Mouse (Mus musculus) T-helper 17 cell (primary cell): ENCODE measurements around the gene Pex5l.

Source experiments
- in situ Hi-C, 2 experiments: fragments of 300-600 bp; cut with MboI, MseI; formaldehyde crosslinking; loops; 1 replicate in 1 of 2; 2 replicates in 1 of 2; pipeline ENCODE4 v1.15.1; 2025; ENCODE audit warnings: high pct_unique_total_duplicates in 2 of 2

The Pex5l gene

DNA sequence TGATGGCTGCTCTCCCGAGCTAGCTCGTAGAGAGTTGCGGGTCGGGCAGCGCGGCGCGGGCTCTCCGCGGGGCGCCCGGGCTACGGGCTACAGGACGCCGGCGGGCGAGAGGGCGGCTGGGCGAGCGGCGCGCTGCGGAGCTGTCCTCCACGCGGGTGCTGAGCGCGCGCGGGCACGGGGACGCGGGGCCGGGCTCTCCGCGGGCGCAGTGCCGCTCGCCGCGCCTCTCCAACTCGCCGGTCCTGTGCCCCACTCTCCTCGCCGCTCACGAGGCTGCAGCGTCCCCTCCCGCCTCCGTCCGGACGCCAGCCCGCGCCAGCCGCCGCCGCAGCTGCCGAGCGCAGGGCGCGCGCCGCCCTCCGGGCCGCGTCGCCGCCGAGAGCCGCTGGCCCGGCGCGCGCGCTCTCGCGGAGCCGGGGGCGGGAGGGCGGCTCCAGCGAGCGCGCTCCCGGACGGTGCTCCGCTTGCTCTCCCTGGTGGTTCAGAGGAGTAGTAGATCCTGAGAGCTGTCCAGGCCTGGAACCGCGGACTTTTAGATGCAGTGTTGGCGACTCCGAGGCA is at the start of gene Pex5l:
Gene Pex5l, minus strand, starts transcription at position 347 of the 561 bp plus-strand sequence.
- in situ Hi-C loops = no loop called here

DNA sequence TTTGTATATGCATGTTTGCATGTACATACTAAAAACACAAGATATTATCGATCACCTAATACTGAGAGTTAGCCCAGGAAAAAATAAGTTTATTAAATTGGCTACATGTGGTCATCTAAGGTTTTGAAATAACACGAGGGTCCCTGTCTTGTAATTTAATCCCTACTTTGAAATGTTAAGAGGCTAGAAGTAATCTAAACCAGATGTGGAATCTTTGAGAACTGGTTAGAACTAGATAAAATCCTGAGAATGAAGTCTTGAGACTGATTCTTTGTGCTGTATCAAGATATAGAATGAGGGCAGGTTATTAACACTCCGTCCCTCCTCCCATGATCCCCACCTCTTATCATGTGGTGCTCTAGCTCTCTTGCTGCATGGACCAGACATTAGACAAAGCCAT is 22.1 kb upstream of the Pex5l start:
- in situ Hi-C loops = no loop called here

DNA sequence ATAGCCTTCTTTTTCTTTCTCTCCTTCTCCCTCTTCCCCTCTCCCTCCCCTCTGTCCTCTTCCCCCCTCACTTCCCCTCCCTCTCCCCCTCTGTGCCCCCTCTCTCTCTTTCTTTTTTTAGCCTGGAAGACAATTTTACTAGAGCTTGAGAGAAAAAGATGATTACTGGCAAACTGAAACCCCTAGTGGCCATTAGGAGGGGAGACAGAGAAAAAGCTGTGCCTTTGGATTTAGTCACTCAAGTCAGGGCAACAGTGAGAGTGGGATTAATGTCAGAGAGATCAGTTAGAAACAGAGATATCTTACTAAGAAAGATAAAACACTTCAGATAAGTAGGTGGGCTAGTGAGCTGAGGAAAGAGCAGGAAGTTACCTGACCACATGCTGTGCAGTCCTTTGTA is 20.8 kb upstream of the Pex5l start:
- in situ Hi-C loops = no loop called here

DNA sequence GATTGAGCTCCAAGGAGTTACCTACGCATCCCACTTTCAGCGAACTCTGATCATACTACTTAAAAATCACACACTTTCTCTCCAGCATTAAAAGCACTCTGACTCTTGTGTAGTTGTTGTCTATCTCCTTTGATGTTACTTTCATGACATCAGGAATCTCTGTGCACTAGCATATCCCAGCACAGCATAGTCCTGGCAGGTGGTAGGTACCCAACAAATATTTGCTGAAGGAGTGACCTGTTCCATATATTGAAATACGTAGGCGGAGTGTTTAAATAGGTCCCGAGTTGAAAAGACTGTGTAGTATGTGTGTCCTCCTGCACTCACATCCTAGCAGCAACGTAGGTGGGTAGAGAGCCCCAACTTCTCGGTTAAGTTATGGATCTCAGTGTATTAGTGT is 545 bp upstream of the Pex5l start:
- in situ Hi-C loops = no loop called here

DNA sequence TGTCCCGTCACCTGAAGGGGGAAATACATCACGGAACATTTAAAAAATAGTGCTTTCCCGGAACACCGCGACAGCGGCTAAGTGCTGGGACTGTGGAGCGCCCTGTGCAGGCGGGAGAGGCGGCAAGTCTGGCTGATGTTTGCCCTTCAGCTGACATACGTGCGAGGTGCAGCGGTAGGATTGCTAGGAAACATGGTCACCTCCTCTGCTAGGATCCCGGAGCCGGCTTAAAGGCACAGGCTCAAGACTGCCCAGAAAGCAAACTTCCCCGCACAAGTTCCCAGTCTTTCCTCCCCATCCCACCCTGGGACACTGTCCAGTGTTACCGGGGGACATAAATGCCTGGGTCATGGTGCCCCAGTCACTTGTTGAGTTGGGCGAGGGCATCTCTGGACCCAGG is 649 bp downstream of the Pex5l start:
- in situ Hi-C loops = no loop called here

DNA sequence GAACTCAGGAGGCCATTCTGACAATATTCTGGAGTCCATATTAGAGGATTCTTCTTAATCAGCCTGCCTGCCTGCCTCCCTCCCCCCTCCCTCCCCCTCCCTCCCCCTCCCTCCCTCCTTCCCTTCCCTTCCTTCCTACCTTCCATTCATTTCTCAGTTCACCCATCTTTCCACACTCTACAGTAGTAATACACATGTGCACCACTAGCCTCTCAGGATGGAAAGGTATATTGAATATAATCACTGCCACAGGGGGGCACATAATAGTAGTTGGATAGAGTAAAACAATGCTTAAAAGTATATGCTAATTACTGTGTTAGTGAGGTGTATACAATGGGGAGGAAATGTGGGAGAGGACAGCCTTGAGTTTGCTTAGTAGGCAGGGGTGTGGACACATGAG is 13.1 kb downstream of the Pex5l start:
- in situ Hi-C loops = loop anchor here in 1 of 2 experiments (10.0 kb wide), 1 partner anchor 1125 kb away; no protein-coding TSS in a partner anchor

DNA sequence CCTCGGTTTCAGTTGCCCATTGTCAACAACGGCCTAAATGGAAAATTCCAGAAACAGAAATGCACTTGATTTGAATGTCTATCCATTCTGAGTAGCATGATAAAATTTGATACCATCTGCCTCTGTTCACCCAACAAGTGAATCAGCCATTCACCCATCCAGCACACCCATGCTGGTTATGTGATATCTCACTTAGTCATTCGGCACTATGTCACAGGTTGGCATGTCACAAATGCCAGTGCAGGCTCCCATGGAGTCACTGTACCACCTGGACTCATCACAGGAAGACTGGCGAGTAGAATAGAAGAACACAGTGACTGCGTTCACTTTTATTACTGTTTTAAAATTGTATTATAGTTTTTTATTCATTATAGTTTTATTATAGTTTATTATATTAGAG is 18.3 kb downstream of the Pex5l start:
- in situ Hi-C loops = no loop called here

DNA sequence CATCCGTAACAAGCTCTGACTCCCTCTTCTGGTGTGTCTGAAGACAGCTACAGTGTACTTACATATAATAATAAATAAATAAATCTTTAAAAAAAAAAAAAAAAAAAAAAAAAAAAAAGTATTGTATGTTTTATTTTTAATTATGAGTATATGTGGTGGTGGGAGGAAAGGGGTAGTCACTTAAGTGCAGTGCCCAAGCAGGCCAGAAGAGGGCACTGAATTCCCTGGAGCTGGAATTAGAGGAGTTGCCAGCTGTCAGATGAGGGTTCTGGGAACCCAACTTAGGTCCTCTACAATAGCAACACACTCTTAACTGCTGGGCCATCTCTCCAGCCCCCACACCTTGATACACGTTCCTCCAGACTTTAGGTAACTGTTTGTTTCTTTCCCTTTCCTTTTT is 37.3 kb downstream of the Pex5l start:
- in situ Hi-C loops = no loop called here

DNA sequence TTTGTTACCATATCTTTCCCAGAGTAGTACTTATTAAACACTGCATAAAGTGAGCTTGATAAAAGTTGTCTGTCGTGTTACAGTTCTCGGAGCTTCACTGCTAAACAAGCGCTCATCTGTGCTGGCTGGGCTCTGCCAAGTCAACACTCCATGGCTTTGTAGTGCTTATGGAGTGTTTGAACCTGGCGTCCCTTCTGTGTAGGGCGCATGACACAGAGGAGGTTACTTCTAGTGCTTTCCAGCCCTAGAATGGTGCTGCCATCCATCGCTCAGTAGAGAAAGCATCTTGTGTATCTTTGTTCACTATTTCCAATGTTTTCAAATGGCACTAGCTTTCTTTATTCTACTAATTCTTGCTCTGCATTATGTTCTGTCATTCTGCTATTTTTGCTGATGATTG is 39.5 kb downstream of the Pex5l start:
- in situ Hi-C loops = no loop called here

DNA sequence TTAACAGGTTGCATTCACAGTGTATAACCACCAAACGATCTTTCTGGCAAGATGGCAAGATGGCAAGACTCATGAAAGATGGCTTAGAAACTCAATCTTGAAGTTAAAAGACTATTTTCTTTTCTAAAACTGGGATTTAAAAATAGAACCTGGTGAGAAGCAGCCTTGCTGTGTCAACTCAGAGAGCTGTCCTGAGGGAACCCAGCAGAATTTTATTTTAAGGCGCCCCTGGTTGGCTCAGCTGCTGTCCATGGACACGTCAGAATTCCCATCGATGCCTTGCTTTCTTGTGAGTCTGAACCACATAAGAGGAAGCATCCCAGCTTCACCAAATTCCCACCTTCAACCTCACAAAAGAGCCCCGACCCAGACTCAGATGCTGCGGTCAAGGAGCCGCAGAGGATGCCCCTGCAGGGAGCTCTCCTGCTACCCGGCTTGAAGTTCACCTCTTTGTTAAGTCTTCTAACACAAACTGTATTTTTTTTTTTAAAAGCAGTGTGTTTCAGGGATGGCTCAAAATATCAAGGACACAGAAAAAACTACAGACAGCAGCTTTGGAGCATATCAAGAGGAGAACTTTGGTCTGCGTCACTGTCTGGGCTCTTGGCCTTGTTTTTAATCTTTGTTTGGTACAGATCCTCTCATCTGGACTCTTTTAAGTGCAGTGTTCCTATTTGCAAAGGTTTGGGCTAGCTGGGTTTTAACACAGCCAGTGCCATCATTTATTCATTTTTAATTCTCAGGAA is 44.3 kb downstream of the Pex5l start:
- in situ Hi-C loops = no loop called here

DNA sequence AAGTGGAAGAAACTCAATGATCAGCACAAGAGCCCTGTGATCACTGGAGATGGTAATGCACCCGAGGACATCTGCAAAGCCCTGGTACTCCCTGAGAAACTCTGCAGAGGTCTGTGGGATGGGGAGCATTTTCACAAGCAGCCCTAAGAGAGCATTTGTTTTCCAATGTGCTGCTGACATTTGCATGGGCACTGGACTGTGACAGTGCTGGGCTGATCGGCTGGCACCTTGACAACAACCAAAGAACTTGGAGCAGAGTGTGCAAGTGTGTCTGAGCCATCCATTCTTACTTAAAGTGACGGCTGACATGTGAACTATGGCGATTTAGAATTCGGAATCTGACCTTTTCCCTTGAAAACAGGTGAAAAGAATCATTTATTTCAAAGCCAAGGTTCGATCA is 49.4 kb downstream of the Pex5l start:
- in situ Hi-C loops = no loop called here

DNA sequence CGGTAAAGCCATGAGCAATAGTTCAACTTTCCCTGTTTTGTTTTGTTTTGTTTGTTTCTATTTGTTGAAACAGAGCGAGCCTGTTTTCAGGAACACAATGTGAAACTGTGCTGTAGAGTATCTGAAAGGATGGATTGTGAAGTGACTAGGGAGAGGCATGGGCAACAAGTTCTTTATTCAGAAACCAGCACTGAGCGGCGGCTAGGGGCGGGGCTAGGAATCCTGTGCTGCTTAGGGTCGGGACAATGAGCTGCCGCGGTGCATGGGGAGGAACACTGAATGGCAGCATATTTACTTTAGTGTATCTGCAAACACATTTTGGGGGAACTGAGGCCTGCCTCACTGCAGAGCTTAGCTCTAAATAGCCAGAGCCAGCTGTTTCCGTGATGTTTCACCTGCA is 53.0 kb downstream of the Pex5l start:
- in situ Hi-C loops = no loop called here

DNA sequence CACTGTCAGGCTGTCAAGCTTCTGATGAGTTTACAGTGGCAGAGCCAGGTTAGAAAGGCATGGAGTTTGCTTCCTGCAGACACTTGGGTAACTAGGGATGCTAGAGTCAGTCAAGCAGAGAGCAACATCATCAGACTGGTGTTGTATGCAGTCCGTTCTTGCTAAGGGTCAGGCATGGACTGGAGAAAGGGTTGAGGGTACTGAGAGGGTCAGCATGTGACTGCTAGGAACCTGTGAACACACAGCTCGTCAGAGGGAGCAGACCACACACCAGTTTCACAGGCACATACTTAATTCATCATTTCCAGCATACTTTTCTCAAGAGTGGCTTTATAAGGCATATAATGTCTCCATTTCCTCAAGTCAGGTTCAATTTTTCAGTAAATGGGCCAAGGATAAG is 53.6 kb downstream of the Pex5l start:
- in situ Hi-C loops = no loop called here

DNA sequence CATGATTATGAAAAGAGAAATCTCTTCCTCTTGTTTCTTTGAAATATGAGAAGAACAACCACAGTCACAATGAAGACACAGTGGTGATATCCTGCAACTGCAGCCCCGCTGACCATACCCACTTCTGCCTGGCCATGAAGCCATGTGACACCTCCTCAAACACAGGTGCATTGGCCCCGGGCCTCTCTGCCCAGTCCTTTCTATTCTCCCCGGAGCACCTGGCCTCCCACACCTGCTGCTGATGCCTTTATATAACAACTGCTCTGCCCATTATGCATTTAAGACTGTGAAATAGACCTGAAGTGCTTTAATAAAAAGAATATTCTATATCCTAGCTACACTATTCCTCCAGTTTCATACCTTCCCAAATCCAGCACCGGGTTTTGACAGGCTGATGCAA is 54.8 kb downstream of the Pex5l start:
- in situ Hi-C loops = no loop called here

DNA sequence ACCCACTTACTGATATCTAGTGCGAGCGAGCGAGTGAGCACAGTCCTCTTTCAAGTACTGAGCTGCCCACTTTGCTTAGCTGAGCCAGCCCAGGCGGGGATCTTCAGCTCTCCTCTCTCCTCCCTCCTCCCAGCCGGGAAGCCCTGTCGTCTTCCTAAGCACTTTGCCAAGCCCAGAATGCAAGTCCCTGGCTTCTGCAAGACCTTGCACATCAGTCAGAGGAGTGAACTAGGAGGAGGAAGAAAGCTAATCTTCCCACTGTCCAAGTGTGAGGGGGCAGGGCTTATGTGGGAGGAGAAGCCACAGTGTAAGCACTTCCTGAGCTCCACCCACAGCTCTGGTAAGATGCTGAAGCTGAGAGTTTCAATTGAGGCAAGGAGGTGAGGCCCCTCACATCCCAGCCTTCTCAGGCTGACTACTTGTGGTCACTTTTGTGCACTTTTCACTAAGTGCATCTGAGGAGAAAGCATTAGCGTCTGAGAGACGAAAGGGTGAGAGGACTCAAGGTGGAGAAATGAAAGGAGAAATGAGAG is 60.2 kb downstream of the Pex5l start:
- in situ Hi-C loops = no loop called here

DNA sequence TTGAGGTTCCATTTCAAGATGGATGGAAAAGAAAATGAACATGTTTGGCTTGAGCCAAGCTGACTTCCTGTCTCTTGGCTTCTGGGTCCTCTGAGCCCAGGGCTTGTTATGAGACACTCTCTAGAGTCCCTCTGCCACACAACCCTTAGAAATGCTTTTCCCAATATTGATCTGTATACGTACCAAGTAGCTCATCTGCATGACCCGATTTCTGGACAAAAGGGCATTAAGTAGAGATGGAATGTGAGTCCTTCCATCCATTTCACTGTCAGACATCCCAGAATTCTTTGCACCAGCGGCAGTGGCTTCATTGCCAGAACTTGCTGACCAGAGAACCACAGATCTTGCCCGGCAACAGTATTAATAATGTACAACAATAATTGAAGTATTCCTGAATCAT is 61.3 kb downstream of the Pex5l start:
- in situ Hi-C loops = no loop called here

DNA sequence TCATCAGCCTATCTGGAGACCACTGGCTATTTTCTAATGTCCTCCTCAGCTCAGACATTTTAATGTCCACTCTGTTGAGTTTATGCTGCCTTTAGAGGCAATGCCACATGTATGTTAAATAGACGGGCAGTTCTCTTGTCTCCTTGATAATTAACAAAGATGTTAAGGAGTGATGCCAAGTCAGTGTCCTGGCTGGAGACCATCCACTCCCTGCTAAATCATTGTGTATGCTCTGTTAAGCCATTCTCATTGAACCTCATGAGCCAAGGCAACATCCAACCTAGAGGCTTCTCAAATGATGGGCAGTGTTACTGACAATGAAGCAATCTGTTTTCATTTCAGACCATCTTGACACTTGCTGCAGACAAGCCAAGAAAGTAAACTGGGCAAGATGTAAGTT is 63.4 kb downstream of the Pex5l start:
- in situ Hi-C loops = no loop called here

DNA sequence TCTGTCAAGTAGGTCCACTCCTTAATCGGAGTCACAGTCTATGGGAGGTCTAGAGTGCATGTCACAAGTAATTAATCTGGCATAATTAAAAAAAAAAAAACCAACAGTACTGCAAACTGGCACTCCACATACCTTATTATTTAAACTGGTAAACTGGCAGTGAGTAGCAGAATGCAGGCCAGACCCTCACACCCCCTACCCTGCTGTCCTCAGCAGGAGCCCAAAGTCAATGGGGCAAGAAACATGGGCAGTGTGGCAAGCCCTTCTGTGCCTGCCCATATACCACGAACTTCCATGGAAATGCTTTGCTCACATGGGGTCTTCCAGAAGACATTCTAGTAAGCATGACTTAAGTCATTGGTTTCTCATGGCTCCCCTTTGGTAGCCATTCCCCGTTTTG is 63.9 kb downstream of the Pex5l start:
- in situ Hi-C loops = no loop called here

DNA sequence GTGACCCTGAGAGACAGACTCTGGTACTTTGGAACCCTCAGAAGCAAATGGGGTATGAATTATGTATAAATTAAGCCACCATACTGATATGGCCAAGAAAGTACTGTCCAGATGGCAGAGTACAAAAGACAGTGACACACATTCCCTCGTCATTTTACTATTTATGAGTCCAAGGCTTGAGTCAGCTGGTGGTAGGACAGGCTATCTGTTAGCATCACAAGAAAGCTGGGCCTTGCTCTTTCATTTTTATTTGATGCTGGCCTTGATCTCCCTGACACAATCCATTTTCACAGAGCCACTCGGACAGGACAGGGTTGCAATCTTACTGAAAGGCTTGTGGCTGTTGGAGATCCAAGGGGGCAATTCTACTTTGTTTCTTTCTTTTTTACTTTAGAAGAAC is 67.4 kb downstream of the Pex5l start:
- in situ Hi-C loops = no loop called here

DNA sequence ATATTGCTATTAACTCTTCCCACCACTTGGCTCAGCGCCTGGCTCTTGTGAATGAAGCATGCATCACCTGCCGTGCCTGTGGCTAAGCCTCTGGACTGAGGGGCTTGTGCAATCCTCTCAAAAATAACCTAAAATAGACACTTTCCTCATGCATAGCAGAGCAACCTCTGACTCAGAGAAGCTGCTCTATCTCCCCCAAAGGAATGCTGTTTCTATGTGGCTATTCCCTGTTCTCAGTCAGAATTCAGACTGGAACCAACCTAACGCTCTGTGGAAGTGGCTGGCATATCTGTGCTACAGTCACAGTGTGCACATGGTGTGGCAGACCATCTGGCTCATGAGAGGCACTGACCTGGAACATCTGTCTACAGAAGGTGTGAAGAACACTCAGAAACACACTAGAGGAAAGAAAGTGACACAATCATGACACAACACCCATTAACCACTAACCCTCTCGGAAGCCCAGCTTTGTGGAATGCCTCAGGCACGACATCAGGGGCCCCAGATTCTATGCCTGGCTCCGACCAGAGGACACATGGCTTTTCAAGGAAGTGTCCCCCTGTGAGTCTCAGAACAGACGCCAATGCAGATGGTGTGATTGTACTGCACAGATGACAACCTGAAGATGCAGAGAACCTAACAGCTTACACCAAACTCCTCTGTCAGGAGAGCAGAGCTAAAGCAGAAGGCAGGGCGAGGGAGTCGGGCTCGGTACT is 68.6 kb downstream of the Pex5l start:
- in situ Hi-C loops = no loop called here

DNA sequence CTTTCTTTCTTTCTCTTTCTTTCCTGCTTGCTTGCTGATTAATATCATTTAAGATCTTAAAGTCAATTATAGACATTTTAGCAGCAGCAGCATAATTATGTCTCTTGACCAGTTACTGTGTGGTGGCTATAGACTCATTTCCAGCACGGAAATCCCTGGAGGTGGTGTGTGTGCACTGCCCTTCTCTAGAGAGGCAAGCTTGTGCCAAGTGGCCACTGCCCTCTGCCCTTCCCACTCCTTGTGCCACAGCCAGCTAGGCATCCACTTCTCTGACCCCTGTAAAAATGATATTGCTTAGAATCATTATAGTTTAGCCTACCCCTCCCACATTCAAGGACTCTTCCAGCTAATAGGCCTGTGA is 69.2 kb downstream of the Pex5l start:
- in situ Hi-C loops = no loop called here

DNA sequence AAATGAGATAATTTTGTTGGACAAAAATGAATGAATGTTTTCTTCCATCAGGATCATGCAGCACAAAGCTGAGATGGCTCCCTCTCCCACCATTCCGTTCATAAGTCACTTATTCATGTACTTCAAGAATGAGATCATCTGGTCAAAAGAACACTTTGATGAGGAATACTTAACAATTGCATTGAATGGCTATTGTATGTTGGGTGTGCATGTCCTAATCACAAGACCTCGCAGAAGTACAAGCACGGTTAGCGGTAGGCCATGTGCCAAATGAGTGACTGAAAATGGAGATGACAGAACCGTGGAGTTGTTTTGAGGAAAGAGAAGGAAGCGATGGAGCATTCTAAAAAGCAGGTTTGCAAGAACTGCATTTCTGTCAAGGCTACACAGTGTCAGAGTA is 72.3 kb downstream of the Pex5l start:
- in situ Hi-C loops = no loop called here

DNA sequence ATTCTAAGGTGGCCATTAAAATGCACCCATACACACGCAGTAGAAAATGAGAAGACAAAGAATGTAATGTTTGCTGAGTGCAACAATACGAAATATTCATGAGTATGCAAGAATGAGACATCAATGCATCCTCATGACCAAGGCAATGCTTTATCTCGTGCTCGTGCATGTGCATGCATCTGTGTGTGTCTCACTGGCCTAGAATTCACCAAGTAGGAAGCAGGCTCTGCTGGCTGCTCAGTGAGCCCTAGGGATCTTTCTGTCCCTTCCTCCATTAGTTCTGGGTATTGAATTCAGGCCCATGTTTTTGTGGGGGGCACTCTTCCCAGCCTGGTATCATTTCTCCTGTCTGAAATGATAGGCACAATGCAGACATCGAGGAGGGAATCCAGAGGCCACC is 74.9 kb downstream of the Pex5l start:
- in situ Hi-C loops = no loop called here
